Mouse (Mus musculus): ENCODE results near the gene Ube4b. TPM values are rescaled to one million over a fixed set of nuclear protein-coding genes. Genes with fewer than 3 reads are reported as not detected.

The Ube4b gene
- polyA plus RNA-seq, 1 experiment from 2014 or later = 45.4 TPM

GRCm38 (mm10) chr4:149332726-149333125 is 93.8 kb downstream of the Ube4b start:
- Histone ChIP-seq H3K4me1 (no peaks in the 10 kb centered on the region), H3K27ac (no peak overlapping the region), H3K4me3 (no peak overlapping the region), H3K36me3 (peaks cover 92% of the 10 kb centered on the region), H3K27me3 (no peaks in the 10 kb centered on the region), H3K4me2 (no peak overlapping the region), H3K9me3 (no peaks in the 10 kb centered on the region), H3K9ac (no peak overlapping the region)
- ATAC-seq (ENCODE audit: insufficient number of reproducible peaks, low FRiP score, low TSS enrichment, low read depth) = no peak
- WGBS = 86% methylated on average over 7 of the region's 7 CpGs

- Histone ChIP-seq H3K4me2 (no peak overlapping the region), H3K9me3 (no peaks in the 10 kb centered on the region), H3K27ac (no peak overlapping the region), H3K9ac (no peak overlapping the region), H3K4me3 (no peak overlapping the region), H3K4me1 (no peaks in the 10 kb centered on the region), H3K27me3 (no peaks in the 10 kb centered on the region), H3K36me3 (peaks cover 77% of the 10 kb centered on the region)
- WGBS = 94% methylated on average over 5 of the region's 5 CpGs
- no peak for ATAC-seq (ENCODE audit: insufficient number of reproducible peaks, low FRiP score, low TSS enrichment, low read depth)
Observed at GRCm38 (mm10) chr4:149330495-149330894, 96.1 kb downstream of the Ube4b start.

GRCm38 (mm10) chr4:149328735-149329134 is 97.8 kb downstream of the Ube4b start:
- no peaks in the 10 kb centered on the region for H3K27me3 ChIP-seq
- H3K9ac ChIP-seq = no peak overlapping the region
- 90% methylated on average over 4 of the region's 4 CpGs for WGBS
- H3K4me3 ChIP-seq = no peak overlapping the region
- no peaks in the 10 kb centered on the region for H3K4me1 ChIP-seq
- no peak overlapping the region for H3K27ac ChIP-seq
- H3K9me3 ChIP-seq = no peaks in the 10 kb centered on the region
- H3K4me2 ChIP-seq = no peak overlapping the region
- H3K36me3 ChIP-seq = peaks cover 60% of the 10 kb centered on the region
- ATAC-seq (ENCODE audit: insufficient number of reproducible peaks, low FRiP score, low TSS enrichment, low read depth) = no peak

GRCm38 (mm10) chr4:149327281-149327680 is 99.3 kb downstream of the Ube4b start:
- WGBS = 93% methylated on average over 7 of the region's 7 CpGs
- Histone ChIP-seq H3K9ac (no peak overlapping the region), H3K4me2 (no peak overlapping the region), H3K9me3 (no peaks in the 10 kb centered on the region), H3K4me3 (no peak overlapping the region), H3K27ac (no peak overlapping the region), H3K4me1 (no peaks in the 10 kb centered on the region), H3K36me3 (peaks cover 46% of the 10 kb centered on the region), H3K27me3 (no peaks in the 10 kb centered on the region)
- ATAC-seq (ENCODE audit: insufficient number of reproducible peaks, low FRiP score, low TSS enrichment, low read depth) = no peak

- Histone ChIP-seq H3K4me2 (no peak overlapping the region), H3K9me3 (no peaks in the 10 kb centered on the region), H3K27ac (no peak overlapping the region), H3K27me3 (no peaks in the 10 kb centered on the region), H3K4me1 (no peaks in the 10 kb centered on the region), H3K4me3 (no peak overlapping the region), H3K9ac (no peak overlapping the region), H3K36me3 (peaks cover 29% of the 10 kb centered on the region)
- no peak for ATAC-seq (ENCODE audit: insufficient number of reproducible peaks, low FRiP score, low TSS enrichment, low read depth)
- WGBS = 88% methylated on average over 10 of the region's 10 CpGs
Observed at GRCm38 (mm10) chr4:149325411-149326162, 101.0 kb downstream of the Ube4b start.

- ATAC-seq (ENCODE audit: insufficient number of reproducible peaks, low FRiP score, low TSS enrichment, low read depth) = no peak
- WGBS = 72% methylated on average over 16 of the region's 16 CpGs
- Histone ChIP-seq H3K9ac (no peak overlapping the region), H3K27ac (no peak overlapping the region), H3K27me3 (no peaks in the 10 kb centered on the region), H3K9me3 (no peaks in the 10 kb centered on the region), H3K36me3 (peaks cover 13% of the 10 kb centered on the region), H3K4me2 (no peak overlapping the region), H3K4me1 (no peaks in the 10 kb centered on the region), H3K4me3 (no peak overlapping the region)
Observed at GRCm38 (mm10) chr4:149323730-149324129, 102.8 kb downstream of the Ube4b start.

GRCm38 (mm10) chr4:149322718-149323117 is 103.8 kb downstream of the Ube4b start:
- H3K36me3 ChIP-seq = peaks cover 7% of the 10 kb centered on the region
- no peaks in the 10 kb centered on the region for H3K4me1 ChIP-seq
- H3K9ac ChIP-seq = no peak overlapping the region
- H3K27ac ChIP-seq = no peak overlapping the region
- H3K4me3 ChIP-seq = no peak overlapping the region
- H3K27me3 ChIP-seq = no peaks in the 10 kb centered on the region
- no peak for ATAC-seq (ENCODE audit: insufficient number of reproducible peaks, low FRiP score, low TSS enrichment, low read depth)
- no peaks in the 10 kb centered on the region for H3K9me3 ChIP-seq
- 47% methylated on average over 6 of the region's 6 CpGs for WGBS
- H3K4me2 ChIP-seq = no peak overlapping the region

- 71% methylated on average over 4 of the region's 4 CpGs for WGBS
- Histone ChIP-seq H3K27ac (no peak overlapping the region), H3K4me2 (no peak overlapping the region), H3K4me3 (no peak overlapping the region), H3K36me3 (peaks cover 3% of the 10 kb centered on the region), H3K9me3 (no peaks in the 10 kb centered on the region), H3K27me3 (no peaks in the 10 kb centered on the region), H3K4me1 (no peaks in the 10 kb centered on the region), H3K9ac (no peak overlapping the region)
- no peak for ATAC-seq (ENCODE audit: insufficient number of reproducible peaks, low FRiP score, low TSS enrichment, low read depth)
Observed at GRCm38 (mm10) chr4:149322286-149322685, 104.3 kb downstream of the Ube4b start.

- Histone ChIP-seq H3K9me3 (no peaks in the 10 kb centered on the region), H3K27ac (no peak overlapping the region), H3K4me3 (no peak overlapping the region), H3K9ac (no peak overlapping the region), H3K4me2 (no peak overlapping the region), H3K4me1 (no peaks in the 10 kb centered on the region), H3K36me3 (no peaks in the 10 kb centered on the region), H3K27me3 (no peaks in the 10 kb centered on the region)
- WGBS = 82% methylated on average over 9 of the region's 9 CpGs
- ATAC-seq (ENCODE audit: insufficient number of reproducible peaks, low FRiP score, low TSS enrichment, low read depth) = no peak
Observed at GRCm38 (mm10) chr4:149319088-149319487, 107.5 kb downstream of the Ube4b start.

- 34% methylated on average over 5 of the region's 5 CpGs for WGBS
- no peaks in the 10 kb centered on the region for H3K27me3 ChIP-seq
- H3K36me3 ChIP-seq = no peaks in the 10 kb centered on the region
- no peak overlapping the region for H3K4me3 ChIP-seq
- H3K4me1 ChIP-seq = no peaks in the 10 kb centered on the region
- no peak overlapping the region for H3K4me2 ChIP-seq
- H3K9ac ChIP-seq = no peak overlapping the region
- ATAC-seq (ENCODE audit: insufficient number of reproducible peaks, low FRiP score, low TSS enrichment, low read depth) = no peak
- H3K9me3 ChIP-seq = no peaks in the 10 kb centered on the region
- no peak overlapping the region for H3K27ac ChIP-seq
Observed at GRCm38 (mm10) chr4:149317387-149317786, 109.2 kb downstream of the Ube4b start.

- 72% methylated on average over 11 of the region's 11 CpGs for WGBS
- peak overlapping the region; percentile 52; the same call in 1 of the 2 replicates for H3K27ac ChIP-seq
- no peak for ATAC-seq (ENCODE audit: insufficient number of reproducible peaks, low FRiP score, low TSS enrichment, low read depth)
- no peak overlapping the region for H3K4me2 ChIP-seq
- H3K9me3 ChIP-seq = no peaks in the 10 kb centered on the region
- no peaks in the 10 kb centered on the region for H3K36me3 ChIP-seq
- no peak overlapping the region for H3K4me3 ChIP-seq
- no peak overlapping the region for H3K9ac ChIP-seq
- no peaks in the 10 kb centered on the region for H3K4me1 ChIP-seq
- H3K27me3 ChIP-seq = no peaks in the 10 kb centered on the region
Observed at GRCm38 (mm10) chr4:149314275-149314837, 112.2 kb downstream of the Ube4b start.

GRCm38 (mm10) chr4:149313558-149314253 is 112.8 kb downstream of the Ube4b start:
- H3K36me3 ChIP-seq = no peaks in the 10 kb centered on the region
- H3K27ac ChIP-seq = peak overlapping the region; percentile 52; the same call in 1 of the 2 replicates
- H3K27me3 ChIP-seq = no peaks in the 10 kb centered on the region
- H3K9ac ChIP-seq = no peak overlapping the region
- WGBS = 52% methylated on average over 12 of the region's 12 CpGs
- H3K4me1 ChIP-seq = no peaks in the 10 kb centered on the region
- no peak overlapping the region for H3K4me2 ChIP-seq
- no peaks in the 10 kb centered on the region for H3K9me3 ChIP-seq
- no peak overlapping the region for H3K4me3 ChIP-seq
- ATAC-seq (ENCODE audit: insufficient number of reproducible peaks, low FRiP score, low TSS enrichment, low read depth) = no peak
